Mouse (Mus musculus) embryo, embryonic 10.5 days (tissue): ENCODE data around the gene Cmip.

Experiments used
- DNase-seq: peaks from one replicate; pipeline ENCODE4 v3.0.0-alpha.2; 2015; ENCODE audit warnings: low spot score

Cmip gene

DNA sequence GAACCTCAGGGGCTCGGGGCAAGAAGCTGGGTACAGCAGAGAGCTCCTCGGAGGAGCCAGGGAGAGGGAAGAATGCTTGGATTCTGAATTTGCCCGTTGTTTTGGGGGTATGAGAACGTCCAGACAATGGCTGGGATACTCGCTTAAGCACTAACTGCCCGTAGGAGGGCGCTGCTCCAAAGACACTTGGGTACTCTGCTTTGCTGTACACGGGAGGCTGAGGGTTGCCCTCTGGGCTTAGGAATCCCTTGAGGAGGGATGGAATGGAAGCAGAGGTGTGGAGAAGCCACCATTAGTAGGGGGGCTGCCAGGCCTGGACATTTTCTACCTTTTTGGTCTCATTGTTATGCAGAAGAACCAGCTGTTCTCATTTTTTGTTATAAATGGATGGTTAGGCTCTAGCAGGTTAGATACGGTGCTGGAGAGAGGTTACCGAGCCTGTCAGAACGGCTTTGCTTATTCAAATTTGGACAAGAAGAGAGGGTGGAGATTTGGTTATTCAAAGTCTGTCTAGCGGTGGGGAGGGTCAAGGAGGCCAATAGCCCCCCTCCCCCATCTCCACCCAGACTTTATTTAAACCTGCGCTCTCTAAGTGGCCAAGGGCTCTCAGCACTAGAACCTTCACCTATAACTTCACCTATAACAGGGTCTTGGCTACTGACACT, 246.7 kb downstream of the Cmip start:
- no peak for DNase-seq

DNA sequence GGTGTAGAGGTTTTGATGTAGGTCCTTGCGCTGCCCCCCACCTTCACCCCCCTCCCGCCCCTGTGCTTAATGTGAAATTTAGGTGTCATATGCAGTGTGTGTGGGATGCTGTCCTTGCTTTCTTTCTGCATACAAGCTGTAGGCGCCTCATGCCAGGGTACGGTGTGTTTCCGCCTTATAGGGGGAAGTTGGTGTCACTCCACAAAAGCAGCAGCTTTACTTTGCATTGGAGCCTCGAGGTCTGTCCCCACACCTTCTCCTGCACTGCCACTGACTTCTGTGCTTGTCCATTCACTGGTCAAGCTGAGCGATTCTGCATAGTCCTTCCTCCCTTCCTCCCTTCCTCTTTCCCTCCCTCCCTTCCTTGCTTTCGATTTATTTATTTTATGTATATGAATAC, 250.8 kb downstream of the Cmip start:
- no peak for DNase-seq
